Comparison of ENCODE assay signal across 8 mouse cellular contexts in genomic region chr11:86682861-86683260, GRCm38 (mm10). TPM values are rescaled to one million over a fixed set of nuclear protein-coding genes. Genes with fewer than 3 reads are reported as not detected.
A peak's percentile ranks its signal among the peaks of the same experiment; 100 is the strongest.
DNase-seq lines count a peak whose midpoint lies in the region; ATAC-seq and TF ChIP-seq lines count a peak whose summit lies in the region.

No protein-coding gene starts in this region.

- TF ChIP-seq POLR2A in ES-Bruce4 (IDR thresholded peaks at IDR 0.05; ENCODE audit: insufficient read depth, low read length): no peak

- peak overlapping the region; percentile 93 for H3K9ac ChIP-seq in heart, embryonic 12.5 days
- peak overlapping the region; percentile 92 for H3K9ac ChIP-seq in ES-Bruce4 (ENCODE audit: low read depth, poor library complexity, severe bottlenecking)
- H3K9ac ChIP-seq in forebrain, postnatal 0 days: peak overlapping the region; percentile 80

- ATAC-seq in heart, embryonic 12.5 days (ENCODE audit: insufficient number of reproducible peaks, low FRiP score): no peak
- no peak for ATAC-seq in forebrain, postnatal 0 days

- peaks cover 12% of the 10 kb centered on the region for H3K36me3 ChIP-seq in heart, embryonic 12.5 days
- H3K36me3 ChIP-seq in ES-Bruce4 (ENCODE audit: control insufficient read depth, insufficient read depth, low read length, poor library complexity, severe bottlenecking): peaks cover 9% of the 10 kb centered on the region; the same call in 1 of the 2 replicates
- H3K36me3 ChIP-seq in forebrain, postnatal 0 days (ENCODE audit: insufficient read depth): no peaks in the 10 kb centered on the region
- no peaks in the 10 kb centered on the region for H3K36me3 ChIP-seq in macrophage (ENCODE audit: inconsistent target)

- H3K27me3 ChIP-seq in heart, embryonic 12.5 days (replicated peaks): no peaks in the 10 kb centered on the region
- H3K27me3 ChIP-seq in ES-Bruce4 (ENCODE audit: control insufficient read depth, insufficient read depth, low read length, poor library complexity, severe bottlenecking): no peaks in the 10 kb centered on the region
- no peaks in the 10 kb centered on the region for H3K27me3 ChIP-seq in forebrain, postnatal 0 days (ENCODE audit: insufficient read depth, low read length)

- no peaks in the 10 kb centered on the region for H3K9me3 ChIP-seq in heart, embryonic 12.5 days (replicated peaks)
- H3K9me3 ChIP-seq in ES-Bruce4 (replicated peaks; ENCODE audit: control insufficient read depth, insufficient read depth, low read length, poor library complexity, severe bottlenecking): no peaks in the 10 kb centered on the region
- no peaks in the 10 kb centered on the region for H3K9me3 ChIP-seq in forebrain, postnatal 0 days (ENCODE audit: low read length)

- TF ChIP-seq EP300 in ES-Bruce4 (IDR thresholded peaks at IDR 0.05; ENCODE audit: insufficient read depth, low read depth, low read length): no peak

- DNase-seq in heart, postnatal 36 days: no peak
- DNase-seq in forebrain, postnatal 0 days: no peak
- DNase-seq in frontal cortex, postnatal 25 days (ENCODE audit: low spot score in 2 of 2): no peak
- DNase-seq in yolk sac, embryonic 10.5 days (ENCODE audit: low spot score): no peak
- no peak for DNase-seq in adipocyte (ENCODE audit: low spot score)

- intact Hi-C loops in heart, postnatal 36 days (cut with DNase I): no loop called here

- H3K4me3 ChIP-seq in heart, embryonic 12.5 days: peak overlapping the region; percentile 95
- peak overlapping the region; percentile 99 for H3K4me3 ChIP-seq in ES-Bruce4 (ENCODE audit: low read depth, low read length)
- peak overlapping the region; percentile 79 for H3K4me3 ChIP-seq in forebrain, postnatal 0 days (ENCODE audit: low read depth, low read length)
- peak overlapping the region; percentile 81 for H3K4me3 ChIP-seq in macrophage (ENCODE audit: inconsistent target)

- H3K4me1 ChIP-seq in heart, embryonic 12.5 days (replicated peaks): peaks cover 28% of the 10 kb centered on the region
- no peaks in the 10 kb centered on the region for H3K4me1 ChIP-seq in ES-Bruce4 (ENCODE audit: control insufficient read depth, insufficient read depth, low read length)
- peaks cover 15% of the 10 kb centered on the region; the same call in 1 of the 2 replicates for H3K4me1 ChIP-seq in forebrain, postnatal 0 days (ENCODE audit: insufficient read depth)

- H3K4me2 ChIP-seq in heart, embryonic 12.5 days: peak overlapping the region; percentile 91
- peak overlapping the region; percentile 76 for H3K4me2 ChIP-seq in forebrain, postnatal 0 days (ENCODE audit: low read depth)

- TF ChIP-seq CTCF in ES-Bruce4 (IDR thresholded peaks at IDR 0.05; ENCODE audit: low read depth, low read length): no peak
- no peak for TF ChIP-seq CTCF in forebrain, postnatal 0 days (IDR thresholded peaks at IDR 0.05; ENCODE audit: low read depth)

- peaks cover 92% of the 10 kb centered on the region for H3K79me2 ChIP-seq in macrophage (ENCODE audit: inconsistent target)

- no peak overlapping the region for H3K27ac ChIP-seq in heart, embryonic 12.5 days (ENCODE audit: poor library complexity, severe bottlenecking)
- H3K27ac ChIP-seq in ES-Bruce4 (ENCODE audit: insufficient read depth, low read length) (no peak overlapping the region), macrophage (no peak overlapping the region)
- H3K27ac ChIP-seq in forebrain, postnatal 0 days (ENCODE audit: low read depth, low read length): no peak overlapping the region

- WGBS in heart, embryonic 12.5 days: 30% methylated on average over 7 of the region's 7 CpGs
- 40% methylated on average over 7 of the region's 7 CpGs for WGBS in forebrain, postnatal 0 days
- 52% methylated on average over 6 of the region's 7 CpGs for WGBS in macrophage (ENCODE audit: missing documents)

RNA-seq across cellular contexts. Expression of gene Vmp1, which starts 0.8 kb away (rescaled TPM):
- 104 and 109 TPM in 2 replicates for polyA plus RNA-seq in heart, embryonic 12.5 days (2016; fragmentation: Nextera tagmentation; extraction: Ambion mirVana)
- 10 to 100 TPM; 49.4 to 69.0 TPM for total RNA-seq in heart, postnatal 36 days (2021)
- polyA plus RNA-seq in ES-Bruce4 (2011; ENCODE audit: insufficient read depth, insufficient read length, low read depth, missing spikeins) (101 and 113 TPM in 2 replicates), macrophage (2018) (100 to 184 TPM (median 127 TPM) in 3 replicates)
- 59.5 and 66.7 TPM in 2 replicates for total RNA-seq in forebrain, postnatal 0 days (2014; rRNA removed)
- 130 and 131 TPM in 2 replicates for polyA plus RNA-seq in forebrain, postnatal 0 days (2015; fragmentation: Nextera tagmentation; extraction: Ambion mirVana)
- 1,000 to 10,000 TPM in 19 of 26 experiments, 100 to 1,000 TPM in 7; 453 to 1,709 (median 1,185) TPM for total RNA-seq in macrophage (2018; cell fraction: chromatin; rRNA removed)
- 100 to 1,000 TPM in 22 of 26 experiments, 10 to 100 TPM in 4; 78.5 to 270 (median 141) TPM for total RNA-seq in macrophage (2018; cell fraction: cytosol; rRNA removed)
- 1,000 to 10,000 TPM in 24 of 26 experiments, 100 to 1,000 TPM in 2; 806 to 3,396 (median 2,155) TPM for total RNA-seq in macrophage (2018; cell fraction: nucleus; rRNA removed)

RNA-seq across cellular contexts. Expression of gene Ptrh2, which starts 0.9 kb away (rescaled TPM):
- polyA plus RNA-seq in heart, embryonic 12.5 days (2016; fragmentation: Nextera tagmentation; extraction: Ambion mirVana): 21.5 TPM in 2 replicates
- 1 to 10 TPM; 6.2 to 7.3 TPM for total RNA-seq in heart, postnatal 36 days (2021)
- 15.8 and 16.1 TPM in 2 replicates for polyA plus RNA-seq in ES-Bruce4 (2011; ENCODE audit: insufficient read depth, insufficient read length, low read depth, missing spikeins)
- 19.4 and 23.8 TPM in 2 replicates for total RNA-seq in forebrain, postnatal 0 days (2014; rRNA removed)
- 27.3 and 29.0 TPM in 2 replicates for polyA plus RNA-seq in forebrain, postnatal 0 days (2015; fragmentation: Nextera tagmentation; extraction: Ambion mirVana)
- total RNA-seq in macrophage (2018; cell fraction: chromatin; rRNA removed): 1 to 10 TPM in 22 of 26 experiments, under 1 TPM in 4; 0.43 to 8.2 (median 2.4) TPM
- total RNA-seq in macrophage (2018; cell fraction: cytosol; rRNA removed): 1 to 10 TPM; 2.6 to 8.1 (median 6.1) TPM
- 1 to 10 TPM in 25 of 26 experiments, under 1 TPM in 1; 0.96 to 9.8 (median 3.0) TPM for total RNA-seq in macrophage (2018; cell fraction: nucleus; rRNA removed)
- 4.8 to 8.1 TPM (median 5.8 TPM) in 3 replicates for polyA plus RNA-seq in macrophage (2018)
